Mouse (Mus musculus) cortical plate, adult 2 months (tissue): ENCODE data around the gene Ptprt.

Experiments
- CTCF ChIP-seq: fragments of 200-500 bp; IDR thresholded peaks from 2 replicates; pipeline ENCODE4 v1.5.1; 2011; ENCODE audit warnings: mild to moderate bottlenecking, control low read depth, low read length; ENCODE audit not compliant: insufficient read depth; ENCODE audit errors: extremely low read depth
- POLR2A ChIP-seq: fragments of 200-500 bp; IDR thresholded peaks from 2 replicates; pipeline ENCODE4 v1.6.1; 2011; ENCODE audit warnings: mild to moderate bottlenecking, low read length, control low read depth; ENCODE audit not compliant: insufficient read depth; ENCODE audit errors: extremely low read depth

GRCm38 (mm10) chr2:162660231-162660940 is 561 bp downstream of the Ptprt start:
- TF ChIP-seq CTCF: no peak
- no peak for TF ChIP-seq POLR2A
